Mouse (Mus musculus): ENCODE data around the gene Olfr874. TPM values are rescaled to one million over a fixed set of nuclear protein-coding genes. Genes with fewer than 3 reads are reported as not detected.
"Not testable (repeated sequence)": the region's sequence is repeated elsewhere in the genome, so short reads cannot be mapped to it uniquely, and the experiment has no call there.

Gene Olfr874
- polyA plus RNA-seq (2016; fragmentation: Nextera tagmentation; extraction: Ambion mirVana): not detected in 2 replicates

DNA sequence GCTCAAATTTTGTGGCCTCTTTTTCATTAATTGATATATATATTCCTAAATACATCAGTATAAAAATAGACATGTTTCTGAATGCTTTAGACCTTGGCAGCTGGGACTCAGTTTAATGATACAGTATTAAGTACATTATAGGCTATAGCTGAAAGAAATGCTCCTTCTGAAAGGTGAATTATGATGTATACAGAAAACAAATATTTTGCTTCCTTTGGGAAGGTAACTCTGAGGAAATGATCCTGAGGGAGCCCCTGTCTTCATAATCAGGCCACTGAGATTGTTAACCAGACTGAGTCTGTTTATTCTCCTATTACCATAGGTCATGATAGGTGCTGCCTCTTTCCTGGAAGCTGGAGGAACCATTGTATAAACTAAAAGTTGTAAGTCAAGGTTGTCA lies at the start of gene Olfr874:
Gene Olfr874 (plus strand): TSS at position 301 of the 400 bp plus-strand sequence.
- Histone ChIP-seq H3K27ac (no peak within 1 kb of the TSS), H3K4me3 (no peak within 1 kb of the TSS), H3K9me3 (no peaks in the 10 kb centered on the region), H3K36me3 (no peaks in the 10 kb centered on the region), H3K4me2 (replicated peaks) (no peak within 1 kb of the TSS), H3K27me3 (replicated peaks) (no peaks in the 10 kb centered on the region), H3K4me1 (no peaks in the 10 kb centered on the region), H3K9ac (no peak within 1 kb of the TSS)
- ATAC-seq (ENCODE audit: low FRiP score, low read depth): no peak

DNA sequence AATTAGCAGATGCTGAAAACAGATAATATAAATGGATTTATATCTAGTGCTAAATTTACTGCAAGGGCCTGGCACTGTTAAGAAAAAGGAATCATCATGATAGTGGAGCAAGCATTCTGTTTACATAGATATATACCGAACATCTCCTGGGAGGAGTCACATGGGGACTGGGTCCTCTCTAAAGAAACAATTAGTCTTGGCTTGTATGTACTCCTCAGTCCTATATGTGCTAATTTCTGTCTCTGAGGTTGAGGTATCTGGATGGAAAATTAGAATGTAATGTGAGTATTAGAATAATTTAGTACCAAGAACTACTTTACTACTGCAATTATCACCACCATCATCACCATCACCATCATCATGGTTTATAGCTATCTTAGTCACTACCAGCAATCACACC lies 28.8 kb upstream of the Olfr874 start, which contains the start of gene Olfr160:
Gene Olfr160 (minus strand): TSS at position 101 of the 400 bp plus-strand sequence.
- 95% methylated on average over 1 of the region's 1 CpGs for WGBS
- Histone ChIP-seq H3K36me3 (no peaks in the 10 kb centered on the region), H3K4me3 (no peak within 1 kb of the TSS), H3K4me1 (no peaks in the 10 kb centered on the region), H3K4me2 (replicated peaks) (no peak within 1 kb of the TSS), H3K9ac (no peak within 1 kb of the TSS), H3K27ac (no peak within 1 kb of the TSS), H3K27me3 (replicated peaks) (no peaks in the 10 kb centered on the region), H3K9me3 (no peaks in the 10 kb centered on the region)
- no peak for ATAC-seq (ENCODE audit: low FRiP score, low read depth)

GRCm38 (mm10) chr9:37734310-37734709 lies 10.6 kb upstream of the Olfr874 start:
- Histone ChIP-seq H3K4me2 (replicated peaks) (no peak overlapping the region), H3K4me1 (no peaks in the 10 kb centered on the region), H3K9me3 (no peaks in the 10 kb centered on the region), H3K27ac (no peak overlapping the region), H3K27me3 (replicated peaks) (no peaks in the 10 kb centered on the region), H3K9ac (no peak overlapping the region), H3K4me3 (no peak overlapping the region), H3K36me3 (no peaks in the 10 kb centered on the region)
- no peak for ATAC-seq (ENCODE audit: low FRiP score, low read depth)
- WGBS: 91% methylated on average over 1 of the region's 1 CpGs

DNA sequence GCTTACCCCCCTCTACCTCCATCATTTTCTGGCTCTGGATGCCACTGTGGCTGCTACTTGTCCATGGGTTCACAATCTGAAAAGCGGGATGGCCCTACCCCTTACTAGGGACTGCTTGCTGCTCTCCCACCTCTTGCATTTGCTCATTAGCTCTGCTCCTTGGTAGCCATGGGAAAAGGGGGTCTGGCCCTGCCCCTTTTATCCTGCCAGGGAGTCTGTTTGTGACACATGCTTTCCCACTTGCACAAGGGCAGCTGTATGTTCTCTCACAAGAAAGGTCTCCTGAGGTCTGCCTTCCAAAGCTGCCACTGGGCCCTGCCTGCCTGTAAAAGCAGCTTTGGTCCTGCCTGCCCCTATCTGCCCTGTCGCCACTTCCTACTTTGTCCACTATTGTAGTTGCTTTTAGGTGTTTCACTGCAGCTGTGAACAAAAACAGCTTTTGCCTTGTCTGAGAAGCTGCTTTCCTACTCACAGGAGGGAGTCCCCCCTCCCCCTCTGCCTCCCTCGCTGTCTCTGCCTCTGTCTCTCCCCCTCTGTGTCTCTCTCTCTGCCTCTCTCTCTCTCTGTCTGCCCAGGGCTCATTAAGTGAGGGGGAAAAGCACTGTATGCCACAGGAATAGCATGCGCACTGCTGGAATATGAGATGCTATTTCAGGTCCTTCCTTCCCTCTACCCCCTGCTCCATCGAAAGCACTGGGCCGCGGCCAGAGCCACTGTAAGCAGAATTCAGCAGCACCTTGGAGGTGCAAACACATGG lies 5.6 kb downstream of the Olfr874 start:
- no peak overlapping the region for H3K27ac ChIP-seq
- H3K4me1 ChIP-seq: peaks cover 5% of the 10 kb centered on the region
- no peaks in the 10 kb centered on the region for H3K27me3 ChIP-seq (replicated peaks)
- ATAC-seq (ENCODE audit: low FRiP score, low read depth): peak; percentile 67
- WGBS: 44% methylated on average over 7 of the region's 7 CpGs
- H3K4me2 ChIP-seq (replicated peaks): no peak overlapping the region
- H3K9ac ChIP-seq: no peak overlapping the region
- H3K9me3 ChIP-seq: no peaks in the 10 kb centered on the region
- no peak overlapping the region for H3K4me3 ChIP-seq
- H3K36me3 ChIP-seq: no peaks in the 10 kb centered on the region

GRCm38 (mm10) chr9:37751467-37751866 lies 6.6 kb downstream of the Olfr874 start:
- Histone ChIP-seq H3K27ac (no peak overlapping the region), H3K27me3 (replicated peaks) (no peaks in the 10 kb centered on the region), H3K9me3 (no peaks in the 10 kb centered on the region), H3K9ac (no peak overlapping the region), H3K4me3 (no peak overlapping the region), H3K36me3 (no peaks in the 10 kb centered on the region), H3K4me1 (peaks cover 5% of the 10 kb centered on the region), H3K4me2 (replicated peaks) (no peak overlapping the region)
- no peak for ATAC-seq (ENCODE audit: low FRiP score, low read depth)
- 69% methylated on average over 2 of the region's 2 CpGs for whole genome bisulfite sequencing

- Histone ChIP-seq H3K9ac (no peak overlapping the region), H3K27ac (no peak overlapping the region), H3K4me1 (peaks cover 5% of the 10 kb centered on the region), H3K27me3 (replicated peaks) (no peaks in the 10 kb centered on the region), H3K4me2 (replicated peaks) (no peak overlapping the region), H3K36me3 (no peaks in the 10 kb centered on the region), H3K4me3 (no peak overlapping the region), H3K9me3 (no peaks in the 10 kb centered on the region)
- no peak for ATAC-seq (ENCODE audit: low FRiP score, low read depth)
- 76% methylated on average over 4 of the region's 4 CpGs for WGBS
Measured at GRCm38 (mm10) chr9:37752006-37752405, 7.1 kb downstream of the Olfr874 start.

DNA sequence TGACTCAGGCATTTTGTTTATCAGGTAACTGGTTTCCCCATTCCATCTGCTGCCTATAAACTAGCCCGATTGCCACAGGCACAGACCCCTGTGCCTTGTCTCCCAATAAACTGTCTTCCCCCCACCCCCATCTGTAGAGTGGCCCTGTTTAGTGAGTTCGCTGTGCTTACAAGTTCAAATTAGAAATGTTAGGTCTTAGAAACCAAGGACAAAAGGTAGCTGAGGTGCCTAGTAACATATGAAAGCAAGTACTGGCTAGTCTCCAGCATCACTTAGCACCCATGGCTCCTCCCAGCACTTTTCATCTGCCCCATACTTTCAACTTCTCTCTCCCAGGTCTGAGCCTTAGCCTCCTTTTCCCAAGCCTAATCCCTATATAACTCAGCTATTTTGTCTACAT lies 16.8 kb downstream of the Olfr874 start:
- H3K4me2 ChIP-seq (replicated peaks): no peak overlapping the region
- ATAC-seq (ENCODE audit: low FRiP score, low read depth): no peak
- no peaks in the 10 kb centered on the region for H3K9me3 ChIP-seq
- H3K9ac ChIP-seq: no peak overlapping the region
- no peaks in the 10 kb centered on the region for H3K4me1 ChIP-seq
- H3K4me3 ChIP-seq: no peak overlapping the region
- no peaks in the 10 kb centered on the region for H3K36me3 ChIP-seq
- no peaks in the 10 kb centered on the region for H3K27me3 ChIP-seq (replicated peaks)
- no peak overlapping the region for H3K27ac ChIP-seq
- WGBS: 80% methylated on average over 2 of the region's 2 CpGs

GRCm38 (mm10) chr9:37762541-37762940 lies 17.6 kb downstream of the Olfr874 start:
- H3K36me3 ChIP-seq: no peaks in the 10 kb centered on the region
- ATAC-seq (ENCODE audit: low FRiP score, low read depth): no peak

GRCm38 (mm10) chr9:37770661-37771060 lies 25.8 kb downstream of the Olfr874 start:
- no peak for ATAC-seq (ENCODE audit: low FRiP score, low read depth)
- Histone ChIP-seq H3K4me1 (no peaks in the 10 kb centered on the region), H3K9me3 (no peaks in the 10 kb centered on the region), H3K36me3 (no peaks in the 10 kb centered on the region), H3K27me3 (replicated peaks) (no peaks in the 10 kb centered on the region), H3K4me2 (replicated peaks) (no peak overlapping the region), H3K9ac (no peak overlapping the region), H3K4me3 (no peak overlapping the region), H3K27ac (no peak overlapping the region)
- WGBS: 89% methylated on average over 2 of the region's 2 CpGs

More at GRCm38 (mm10) chr9:37762541-37762940, 17.6 kb downstream of the Olfr874 start:
- Histone ChIP-seq H3K9ac (no peak overlapping the region), H3K4me3 (no peak overlapping the region), H3K27ac (no peak overlapping the region), H3K4me1 (no peaks in the 10 kb centered on the region), H3K4me2 (replicated peaks) (no peak overlapping the region), H3K27me3 (replicated peaks) (no peaks in the 10 kb centered on the region), H3K9me3 (no peaks in the 10 kb centered on the region)
- WGBS: 62% methylated on average over 2 of the region's 2 CpGs

GRCm38 (mm10) chr9:37771759-37772158 lies 26.9 kb downstream of the Olfr874 start, which contains the start of gene Olfr875:
Gene Olfr875, plus strand, starts transcription at chr9:37771857.
- H3K4me1 ChIP-seq: no peaks in the 10 kb centered on the region
- no peak within 1 kb of the TSS for H3K4me3 ChIP-seq
- no peak for ATAC-seq (ENCODE audit: low FRiP score, low read depth)
- no peaks in the 10 kb centered on the region for H3K9me3 ChIP-seq
- H3K9ac ChIP-seq: no peak within 1 kb of the TSS
- H3K27me3 ChIP-seq (replicated peaks): no peaks in the 10 kb centered on the region
- no peaks in the 10 kb centered on the region for H3K36me3 ChIP-seq
- H3K4me2 ChIP-seq (replicated peaks): no peak within 1 kb of the TSS
- 26% methylated on average over 2 of the region's 2 CpGs for WGBS
- H3K27ac ChIP-seq: no peak within 1 kb of the TSS

- Histone ChIP-seq H3K27ac (no peak overlapping the region), H3K9me3 (no peaks in the 10 kb centered on the region), H3K4me2 (replicated peaks) (peak overlapping the region; percentile 58), H3K4me3 (peak overlapping the region; percentile 24), H3K9ac (peak overlapping the region; percentile 55), H3K36me3 (no peaks in the 10 kb centered on the region), H3K4me1 (peaks cover 7% of the 10 kb centered on the region), H3K27me3 (replicated peaks) (no peaks in the 10 kb centered on the region)
- ATAC-seq (ENCODE audit: low FRiP score, low read depth): peak; percentile 89
- WGBS: 2% methylated on average over 7 of the region's 7 CpGs
Measured at GRCm38 (mm10) chr9:37782766-37783260, 37.9 kb downstream of the Olfr874 start.

DNA sequence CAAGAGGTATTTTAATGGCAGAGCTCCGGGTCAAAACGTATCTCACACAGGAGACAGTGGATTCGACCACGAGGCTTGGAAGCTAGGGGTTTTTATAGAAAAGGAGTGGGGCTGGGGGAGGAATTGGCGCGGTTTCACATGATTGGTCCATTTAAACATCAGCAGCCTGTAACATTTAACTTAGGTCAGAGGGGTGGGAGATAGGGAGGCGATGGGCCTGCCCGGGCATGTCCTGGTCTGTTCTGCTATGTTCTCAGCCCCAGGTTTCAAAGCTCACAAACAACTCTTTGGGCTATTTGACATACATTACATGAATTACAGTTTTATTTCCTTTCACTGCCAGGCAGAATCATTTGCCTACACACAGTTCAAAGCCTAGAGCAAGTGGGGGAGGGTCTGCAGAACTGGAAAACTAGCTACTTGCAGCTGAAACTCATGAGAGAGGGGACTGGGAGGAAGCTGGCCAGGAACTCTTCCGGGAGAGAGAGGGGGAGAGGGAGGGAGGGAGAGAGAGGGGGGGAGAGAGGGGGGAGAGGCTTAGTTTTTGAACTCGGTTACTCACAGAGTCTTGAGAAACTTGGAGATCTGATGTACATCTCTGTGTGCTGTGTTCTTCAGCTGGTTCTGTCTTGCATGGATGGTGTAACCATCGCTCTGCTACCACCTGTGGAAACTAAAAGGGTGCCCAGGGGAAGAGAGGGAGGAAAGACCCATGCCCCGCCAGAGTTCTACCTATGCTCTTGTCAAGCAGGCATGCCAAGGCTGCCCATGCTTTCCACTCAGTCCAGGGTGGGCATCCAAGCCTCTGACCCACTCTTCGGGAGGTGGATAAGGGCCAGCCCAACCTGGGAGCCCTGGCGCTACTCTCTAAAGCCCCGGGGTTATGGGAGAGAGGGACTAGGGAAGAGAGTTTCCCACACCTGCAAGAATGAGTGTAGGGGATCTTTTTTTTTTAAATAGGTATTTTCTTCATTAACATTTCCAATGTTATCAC lies 38.8 kb downstream of the Olfr874 start:
- H3K9ac ChIP-seq; H3K27me3 ChIP-seq (replicated peaks); H3K4me1 ChIP-seq; H3K9me3 ChIP-seq; H3K27ac ChIP-seq; H3K36me3 ChIP-seq: not testable (repeated sequence)
- ATAC-seq (ENCODE audit: low FRiP score, low read depth): peak; percentile 77
- Histone ChIP-seq H3K4me2 (replicated peaks) (peak overlapping the region; percentile 58), H3K4me3 (peak overlapping the region; percentile 24; the same call in 1 of the 2 replicates)
- WGBS: 53% methylated on average over 11 of the region's 15 CpGs
